Mouse (Mus musculus) stomach, postnatal 0 days (tissue): Measurements from ENCODE around the gene Cmah. TPM values are rescaled to one million over a fixed set of nuclear protein-coding genes. Genes with fewer than 3 reads are reported as not detected.

Source experiments
- ATAC-seq: fragments of 200-750 bp; cut with Nextera tagmentation; 2 replicates; pipeline ENCODE4 v1.8.0; 2017; ENCODE audit not compliant: low FRiP score, low TSS enrichment
- DNase-seq: peaks from one replicate; pipeline ENCODE4 v3.0.0-alpha.2; 2016; ENCODE audit warnings: low spot score
- H3K27ac ChIP-seq: fragments of 300-500 bp; sonication (generic); replicated peaks from 2 replicates; pipeline ENCODE4 v1.5.1; 2014; ENCODE audit warnings: mild to moderate bottlenecking, control low read depth
- H3K27me3 ChIP-seq: fragments of 300-500 bp; sonication (generic); 2 replicates; pipeline ENCODE4 v1.6.1; 2014; ENCODE audit warnings: low read length; ENCODE audit not compliant: control insufficient read depth, insufficient read depth
- H3K36me3 ChIP-seq: fragments of 300-500 bp; sonication (generic); 2 replicates; pipeline ENCODE4 v1.6.1; 2014; ENCODE audit warnings: low read length, mixed read lengths; ENCODE audit not compliant: control insufficient read depth, insufficient read depth
- H3K4me1 ChIP-seq: fragments of 300-500 bp; sonication (generic); replicated peaks from 2 replicates; pipeline ENCODE4 v1.6.1; 2014; ENCODE audit warnings: antibody characterized with exemption; ENCODE audit not compliant: control insufficient read depth, insufficient read depth
- H3K4me2 ChIP-seq: fragments of 300-500 bp; sonication (generic); replicated peaks from 2 replicates; pipeline ENCODE4 v1.6.1; 2014; ENCODE audit warnings: low read depth, mild to moderate bottlenecking, control low read depth, moderate library complexity
- H3K4me3 ChIP-seq: fragments of 300-500 bp; sonication (generic); 2 replicates; pipeline ENCODE4 v1.5.1; 2014; ENCODE audit warnings: low read depth, low read length, control low read depth
- H3K9ac ChIP-seq: fragments of 300-500 bp; sonication (generic); 2 replicates; pipeline ENCODE4 v1.6.1; 2014; ENCODE audit warnings: mild to moderate bottlenecking, low read length, control low read depth, mixed read lengths
- H3K9me3 ChIP-seq: fragments of 300-500 bp; sonication (generic); 2 replicates; pipeline ENCODE4 v1.6.1; 2016; ENCODE audit warnings: low read length; ENCODE audit not compliant: control insufficient read depth
- CTCF ChIP-seq: IDR thresholded peaks from 2 replicates; pipeline ENCODE4 v1.5.1; 2016; ENCODE audit warnings: antibody characterized with exemption, low read depth, mild to moderate bottlenecking, moderate library complexity
- EP300 ChIP-seq: optimal IDR thresholded peaks from 2 replicates; pipeline ENCODE3; 2016; ENCODE audit warnings: antibody characterized with exemption
- WGBS: fragments of 180-500 bp; shearing (Covaris S2); extraction: QIAGEN DNeasy Blood & Tissue Kit; methylation state at CpG from one replicate; pipeline ENCODE4 v1.1.7; 2014; 5-methylcytosine and 5-hydroxymethylcytosine counted together
- polyA plus RNA-seq: library from polyadenylated mRNA; unstranded; fragments of >200 nt; fragmentation: Nextera tagmentation; extraction: Ambion mirVana; gene quantifications from 2 replicates; pipeline ENCODE4 v1.2.1, GENCODE M21; 2015

Gene Cmah
- polyA plus RNA-seq, result 1.0 and 1.3 TPM in 2 replicates

DNA sequence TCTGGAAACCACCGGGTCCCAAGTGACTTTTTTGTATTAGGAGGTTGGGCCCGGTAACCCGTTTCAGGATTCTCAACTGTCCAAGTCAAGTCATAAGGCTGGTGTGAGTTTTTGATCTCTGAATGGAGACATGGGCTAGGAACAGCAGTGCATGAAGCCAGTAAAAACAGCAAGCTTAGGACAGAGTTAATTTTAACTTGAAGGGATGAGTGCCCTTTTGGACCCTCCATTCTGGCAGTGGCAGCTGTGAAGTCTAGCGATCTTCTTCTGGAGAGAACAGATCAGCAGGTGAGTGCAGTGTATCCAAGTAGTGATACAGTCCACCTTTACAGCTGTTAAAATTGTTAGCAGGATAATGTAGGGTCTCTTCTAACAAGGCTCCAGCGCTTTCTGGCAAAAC lies at the start of gene Cmah:
Gene Cmah, plus strand, starts transcription at position 204 of the 400 bp plus-strand sequence.
- Histone ChIP-seq H3K9ac (no peak within 1 kb of the TSS), H3K9me3 (no peaks in the 10 kb centered on the region), H3K4me1 (no peaks in the 10 kb centered on the region), H3K36me3 (no peaks in the 10 kb centered on the region), H3K27me3 (no peaks in the 10 kb centered on the region), H3K4me2 (no peak within 1 kb of the TSS), H3K4me3 (no peak within 1 kb of the TSS), H3K27ac (no peak within 1 kb of the TSS)
- 72% methylated on average over 5 of the region's 5 CpGs for WGBS
- DNase-seq (no peak), ATAC-seq (no peak)
- no peak for TF ChIP-seq EP300
- no peak for TF ChIP-seq CTCF

DNA sequence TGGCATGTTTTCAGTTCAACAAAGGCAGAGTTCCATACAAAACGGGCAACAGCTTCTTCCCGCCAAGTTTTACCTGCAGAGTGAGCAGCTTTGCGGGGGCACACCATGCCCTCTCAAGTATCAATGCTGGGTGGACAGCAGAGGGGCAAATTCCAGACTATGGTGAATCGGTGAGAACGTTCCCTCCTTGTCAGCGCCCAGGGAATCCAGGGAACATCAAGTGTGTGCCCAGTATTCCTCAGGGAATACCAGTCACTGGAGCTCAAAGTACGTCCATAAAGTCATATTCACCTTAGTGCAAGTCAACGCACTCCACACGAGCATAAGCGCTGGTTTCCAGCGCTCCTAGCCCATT lies 47.8 kb upstream of the Cmah start:
- no peak for ATAC-seq
- no peak overlapping the region for H3K9ac ChIP-seq
- peak overlapping the region; percentile 94 for H3K4me2 ChIP-seq
- H3K27me3 ChIP-seq, result no peaks in the 10 kb centered on the region
- no peak overlapping the region for H3K27ac ChIP-seq
- WGBS, result 52% methylated on average over 11 of the region's 11 CpGs
- H3K36me3 ChIP-seq, result no peaks in the 10 kb centered on the region
- no peaks in the 10 kb centered on the region for H3K9me3 ChIP-seq
- peak overlapping the region; percentile 69 for H3K4me3 ChIP-seq
- TF ChIP-seq CTCF (no peak), EP300 (no peak)
- no peaks in the 10 kb centered on the region for H3K4me1 ChIP-seq
- no peak for DNase-seq

DNA sequence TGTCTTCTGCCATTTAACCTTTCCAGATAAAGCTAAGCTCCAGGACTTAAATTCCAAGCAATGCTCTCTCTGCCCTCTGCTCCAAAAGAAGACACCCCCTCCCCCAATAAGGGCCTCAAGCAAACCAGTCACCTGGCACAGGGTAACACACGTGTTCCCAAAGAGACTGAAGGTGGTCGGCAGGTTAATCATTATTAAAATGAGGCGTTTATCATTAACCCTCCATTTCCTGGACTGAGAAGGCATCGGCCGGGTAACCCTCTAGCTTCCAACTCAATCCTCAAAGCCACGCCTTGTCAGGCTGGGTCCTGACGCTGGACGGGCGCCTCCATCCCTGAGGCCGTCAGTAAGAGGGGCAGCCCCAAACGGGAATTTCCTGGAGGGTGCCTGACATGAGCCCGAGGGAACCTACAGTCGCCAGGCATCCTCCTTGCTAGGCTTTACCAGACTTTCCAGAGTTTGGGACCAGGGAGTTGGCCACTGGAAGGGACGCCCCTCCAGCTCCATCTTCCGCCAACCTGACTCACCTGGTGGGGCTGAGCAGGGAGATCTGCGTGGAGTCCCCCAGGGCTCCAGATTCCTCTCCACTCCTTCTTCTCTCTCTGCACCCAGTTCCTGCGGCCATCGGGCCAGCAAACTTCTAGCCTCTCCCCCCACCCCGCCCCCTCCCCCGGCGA lies 47.3 kb upstream of the Cmah start:
- WGBS, result 3% methylated on average over 18 of the region's 21 CpGs

DNA sequence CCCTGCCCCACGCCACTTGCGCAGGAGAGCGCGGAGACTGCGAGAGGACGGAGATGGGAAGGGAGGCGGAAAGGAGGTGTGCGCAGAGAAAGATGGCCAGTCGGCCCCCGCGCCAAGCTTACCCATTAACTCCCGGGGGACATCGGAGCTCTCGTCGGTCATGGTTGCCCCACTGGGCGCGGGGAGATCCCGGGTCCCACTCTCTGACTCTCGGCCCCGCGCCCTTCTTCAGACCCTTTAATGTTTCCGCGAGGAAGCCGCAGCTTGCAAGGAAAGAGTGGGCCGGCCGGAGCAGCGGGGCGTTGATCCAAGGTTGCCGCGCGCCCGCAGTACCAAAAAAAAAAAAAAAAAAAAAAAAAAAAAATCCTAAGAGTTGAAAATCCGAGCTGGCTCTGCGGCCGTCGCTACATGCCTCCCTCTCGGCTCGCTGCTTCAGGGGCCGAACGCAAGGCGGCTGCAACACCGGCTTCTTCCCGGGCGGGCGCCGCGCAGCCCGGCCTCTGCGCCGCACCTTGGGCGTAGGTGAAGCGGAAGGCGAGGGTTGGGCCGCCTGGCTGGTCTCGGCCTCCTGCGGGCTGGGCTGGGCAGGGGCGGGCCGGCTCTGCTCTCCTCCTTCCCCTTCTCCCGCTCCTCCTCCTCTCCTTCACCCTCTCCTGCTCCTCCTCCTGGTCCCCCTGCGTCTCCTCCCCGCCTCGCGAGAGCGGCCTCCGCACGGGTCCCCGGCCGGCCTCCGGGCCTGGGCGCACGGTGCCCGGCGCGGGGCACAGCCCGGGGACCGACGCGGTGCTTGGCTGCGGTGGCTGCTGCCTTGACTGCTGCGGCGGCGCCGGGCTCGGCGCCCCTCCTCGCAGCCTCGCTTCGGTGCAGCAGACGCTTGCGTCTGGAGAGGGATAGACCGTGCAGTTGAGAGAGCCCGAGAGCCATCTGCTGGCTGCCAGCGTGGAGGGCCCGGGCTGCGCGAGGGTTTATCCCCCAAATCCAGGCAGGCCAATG lies 46.5 kb upstream of the Cmah start, which contains the start of gene Carmil1:
Gene Carmil1, minus strand, starts transcription at position 357 of the 993 bp plus-strand sequence.
- TF ChIP-seq EP300 (no peak), CTCF (peak; percentile 84)
- DNase-seq, result peak; percentile 92

More for the DNA sequence above, 47.3 kb upstream of the Cmah start:
- peak overlapping the region; percentile 91; the same call in 1 of the 2 replicates for H3K27ac ChIP-seq
- H3K4me3 ChIP-seq, result peak overlapping the region; percentile 69
- no peaks in the 10 kb centered on the region for H3K4me1 ChIP-seq
- H3K9me3 ChIP-seq, result no peaks in the 10 kb centered on the region
- no peak for ATAC-seq
- no peaks in the 10 kb centered on the region for H3K36me3 ChIP-seq
- DNase-seq, result peak; percentile 48
- H3K4me2 ChIP-seq, result peak overlapping the region; percentile 94
- TF ChIP-seq EP300 (no peak), CTCF (no peak)
- no peaks in the 10 kb centered on the region for H3K27me3 ChIP-seq
- H3K9ac ChIP-seq, result peak overlapping the region; percentile 73

DNA sequence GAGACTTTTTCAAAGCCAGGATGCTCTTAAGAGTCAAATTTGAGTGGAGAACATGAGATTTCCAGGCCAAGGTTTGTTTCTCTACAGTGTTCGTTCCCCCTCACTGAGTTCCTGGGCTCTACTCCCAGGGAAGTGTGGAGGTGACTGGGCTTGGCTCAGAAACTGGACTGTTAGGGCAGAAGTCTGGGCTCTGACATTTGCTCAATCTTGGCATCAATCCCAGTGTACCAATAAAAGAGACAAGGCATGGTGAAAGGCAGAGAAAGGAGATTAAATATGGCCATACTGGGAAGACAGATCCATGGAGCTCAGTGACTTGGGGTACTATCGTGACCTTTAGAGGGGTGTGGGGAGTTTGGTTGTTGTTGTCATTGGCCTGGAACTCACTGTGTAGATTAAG lies 39.8 kb upstream of the Cmah start:
- H3K36me3 ChIP-seq, result no peaks in the 10 kb centered on the region
- H3K4me3 ChIP-seq, result no peak overlapping the region
- no peaks in the 10 kb centered on the region for H3K4me1 ChIP-seq
- H3K9ac ChIP-seq, result no peak overlapping the region
- 74% methylated on average over 2 of the region's 2 CpGs for WGBS
- DNase-seq, result no peak
- H3K27ac ChIP-seq, result no peak overlapping the region
- H3K4me2 ChIP-seq, result no peak overlapping the region
- H3K9me3 ChIP-seq, result no peaks in the 10 kb centered on the region
- ATAC-seq, result no peak
- TF ChIP-seq EP300, result no peak
- no peak for TF ChIP-seq CTCF
- H3K27me3 ChIP-seq, result no peaks in the 10 kb centered on the region

More for the DNA sequence above, 46.5 kb upstream of the Cmah start, which contains the start of gene Carmil1:
- no peaks in the 10 kb centered on the region for H3K9me3 ChIP-seq
- no peaks in the 10 kb centered on the region for H3K36me3 ChIP-seq
- WGBS, result under 1% methylated on average over 82 of the region's 96 CpGs
- peak within 1 kb of the TSS; percentile 73 for H3K9ac ChIP-seq
- H3K4me3 ChIP-seq, result peak within 1 kb of the TSS; percentile 69
- H3K4me1 ChIP-seq, result no peaks in the 10 kb centered on the region
- H3K27ac ChIP-seq, result peak within 1 kb of the TSS; percentile 91
- peak within 1 kb of the TSS; percentile 94 for H3K4me2 ChIP-seq
- ATAC-seq, result peak; percentile 98
- H3K27me3 ChIP-seq, result no peaks in the 10 kb centered on the region
